Mouse (Mus musculus) c-Kit-positive CD71-negative TER-119-negative erythroid progenitor cells, embryonic 14.5 days (primary cell): ENCODE results near the gene Mnd1.

Experiments
- DNase-seq: peaks from one replicate; pipeline ENCODE4 v3.0.0-alpha.2; 2013; ENCODE audit warnings: low read depth

Mnd1 gene

DNA sequence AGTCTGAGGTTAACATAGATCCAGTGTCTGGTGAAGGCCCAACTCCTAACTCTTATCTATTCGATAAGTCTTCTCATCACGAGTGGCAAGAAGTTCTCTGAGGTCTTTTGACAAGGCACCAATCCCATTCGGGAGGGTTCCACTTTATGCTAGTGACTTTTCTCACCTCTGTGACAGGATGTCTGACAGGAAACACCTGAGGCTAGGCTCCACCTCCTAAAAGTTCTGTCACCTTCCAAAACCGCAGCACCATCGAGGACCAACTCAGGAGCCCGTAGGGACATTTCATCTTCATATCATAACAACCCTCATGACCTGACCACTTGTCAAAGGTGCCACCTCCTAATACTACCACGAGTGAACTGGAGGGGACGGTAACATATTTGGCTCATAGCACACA, 109.4 kb downstream of the Mnd1 start:
- DNase-seq: no peak

DNA sequence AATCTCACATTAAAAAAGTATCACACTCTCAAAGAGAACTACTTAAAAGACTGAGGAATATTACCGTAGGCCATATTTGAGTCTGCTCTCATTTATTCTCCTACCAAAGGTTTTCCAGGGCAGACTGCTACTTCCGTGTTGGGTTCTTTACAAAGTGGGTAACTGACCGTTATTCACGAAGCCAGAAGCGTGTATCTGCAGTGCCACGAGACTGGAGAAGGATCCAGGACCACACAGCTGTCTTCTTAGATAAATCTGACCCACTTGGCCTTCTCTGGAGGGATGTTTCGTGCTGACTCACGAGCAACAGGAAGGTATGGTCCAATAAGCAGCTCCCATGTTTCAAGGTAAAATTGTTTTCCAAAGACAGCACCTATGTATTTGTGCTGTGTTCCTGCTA, 113.8 kb downstream of the Mnd1 start:
- DNase-seq: no peak

DNA sequence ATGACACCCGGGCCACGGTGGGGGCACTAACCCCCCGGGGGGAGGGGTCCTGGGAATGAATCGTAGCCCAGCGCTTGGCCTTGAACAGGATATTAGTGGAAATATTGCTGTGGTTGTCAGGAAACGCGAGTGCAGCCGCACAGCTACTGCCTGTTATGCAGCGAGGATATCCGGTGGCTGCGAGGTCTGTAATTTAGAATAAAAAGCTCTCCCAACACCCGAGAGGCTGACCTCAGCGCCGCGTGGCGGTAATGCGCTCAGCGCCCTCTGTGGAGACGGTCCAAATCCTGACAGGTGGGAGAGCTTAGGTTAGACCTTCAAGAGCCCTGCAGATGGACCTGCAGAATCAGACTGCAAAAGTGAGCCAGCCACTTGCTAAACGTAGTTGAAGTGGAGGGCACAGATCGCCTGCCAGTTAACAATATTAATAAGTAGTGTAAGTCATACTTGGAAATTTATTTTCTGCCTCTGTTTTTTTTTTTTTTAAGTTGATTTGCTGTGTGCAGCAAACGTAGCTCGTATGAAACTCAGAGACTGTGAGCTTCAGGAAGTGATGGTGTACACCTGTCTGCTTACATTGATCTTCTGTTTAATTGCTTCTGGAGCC, 115.0 kb downstream of the Mnd1 start:
- DNase-seq: peak; percentile 40

DNA sequence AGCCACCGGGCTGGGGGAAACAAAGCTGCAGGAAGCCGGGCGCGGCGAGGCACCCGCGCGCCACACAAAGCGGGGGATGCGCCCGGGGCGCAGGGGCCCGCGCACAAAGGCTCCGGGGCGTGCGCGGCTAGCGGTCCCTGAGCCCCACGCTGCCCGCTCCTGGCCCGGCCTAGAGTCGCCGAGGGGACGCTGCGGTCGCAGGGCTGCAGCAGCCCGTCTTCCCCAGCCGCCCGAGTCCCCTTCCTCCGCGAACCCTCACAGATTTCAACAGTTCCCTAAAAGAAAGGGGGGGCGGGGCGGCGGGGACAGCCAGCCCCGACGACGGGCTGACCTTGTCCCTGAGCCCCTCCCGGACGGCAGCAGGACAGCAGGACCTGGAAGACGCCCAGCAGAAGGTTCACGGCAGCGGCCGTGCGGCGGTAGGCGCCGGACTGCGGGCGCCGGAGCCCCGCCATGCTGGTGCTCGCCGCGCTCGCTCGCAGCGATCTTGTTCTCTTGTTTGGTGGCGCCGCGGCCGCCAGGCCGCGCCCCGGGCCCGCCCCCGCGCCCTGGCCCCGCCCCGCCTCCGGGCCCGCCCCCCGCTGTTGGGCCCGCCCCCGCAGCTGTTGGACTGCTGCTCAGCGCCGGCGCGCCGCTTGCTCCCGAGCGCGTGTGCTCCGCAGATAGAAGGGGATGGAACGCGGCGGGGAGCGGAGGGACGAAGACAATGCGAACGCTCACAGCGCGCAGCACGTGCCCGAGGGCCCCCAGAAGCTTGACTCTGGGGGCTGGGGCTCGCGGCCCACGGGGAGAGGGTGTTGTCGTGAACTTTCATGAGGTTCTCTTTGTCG, 115.7 kb downstream of the Mnd1 start, which contains the start of gene Tmem131l:
Gene Tmem131l, minus strand, starts transcription at position 530 of the 830 bp plus-strand sequence.
- DNase-seq: peak; percentile 63

DNA sequence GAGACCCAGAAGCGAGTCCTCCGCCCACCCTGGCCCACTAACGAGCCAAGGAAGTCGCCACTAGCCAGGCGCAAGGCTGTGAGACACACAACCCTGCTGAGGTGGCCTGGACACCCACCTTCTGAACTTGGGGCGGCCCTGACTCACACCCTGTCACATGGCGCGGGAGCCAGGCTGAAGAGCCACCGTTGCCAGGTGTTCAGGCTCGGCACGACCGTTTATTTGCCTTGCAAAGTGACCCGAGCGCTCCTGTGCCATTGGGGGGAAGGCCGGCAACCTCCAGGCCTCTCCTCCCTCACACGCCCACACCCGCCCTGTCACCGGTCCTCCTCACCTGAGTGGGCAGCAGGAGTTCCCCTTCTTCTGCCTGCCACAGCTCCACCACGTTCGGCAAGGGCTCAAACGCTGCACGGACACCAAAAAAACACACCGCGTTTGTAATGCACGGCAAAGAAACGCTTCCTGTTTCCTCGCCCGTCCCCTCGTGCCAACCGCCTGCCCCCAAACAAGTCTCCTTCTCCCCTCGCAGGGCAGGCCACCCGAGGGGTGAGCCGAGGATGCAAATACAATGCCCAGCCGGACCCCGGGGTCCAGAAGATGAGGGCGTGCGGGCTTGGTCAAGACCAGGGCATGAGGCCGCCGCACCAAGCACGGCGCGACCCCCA, 116.5 kb downstream of the Mnd1 start:
- DNase-seq: peak; percentile 44

DNA sequence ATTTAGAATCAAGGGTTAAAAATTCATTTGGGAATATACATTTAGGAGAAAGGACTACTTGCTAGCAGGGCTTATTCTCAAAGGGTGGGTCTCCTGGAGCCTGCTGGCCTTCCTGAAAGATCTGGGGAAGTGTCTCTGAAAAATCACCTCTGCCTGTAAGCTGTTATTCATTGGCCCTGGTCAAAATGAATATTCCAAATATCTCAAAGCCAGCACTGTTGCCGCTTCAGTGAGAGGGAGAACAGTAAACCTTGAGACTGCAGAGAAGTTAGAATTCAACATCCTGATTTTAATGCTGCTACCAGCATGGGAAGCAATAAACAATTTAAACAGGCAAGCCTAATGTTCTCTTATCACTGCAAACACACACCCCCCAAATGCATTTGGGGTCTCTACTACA, 117.5 kb downstream of the Mnd1 start:
- no peak for DNase-seq
